Comparison of ENCODE assay signal across 17 mouse cellular contexts in the genomic region with DNA sequence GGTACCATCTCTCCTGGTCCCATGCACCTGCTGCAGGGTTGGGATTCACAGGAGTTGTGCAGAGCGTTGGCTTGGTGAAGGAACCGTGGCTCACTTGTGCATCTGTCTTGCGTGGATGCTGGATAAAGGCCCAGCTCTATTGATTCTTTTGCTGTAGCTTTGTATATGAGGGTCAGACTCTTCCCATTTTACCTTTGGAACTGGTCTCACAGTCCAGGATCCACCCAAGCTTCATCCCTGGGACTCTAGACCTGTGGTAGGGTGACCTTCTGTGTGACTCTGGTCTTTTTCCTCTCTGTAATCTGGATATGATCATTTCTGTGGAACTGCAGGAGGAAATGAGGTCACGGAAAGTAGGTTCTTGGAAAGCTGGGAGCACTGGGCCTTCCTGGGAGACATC.
"Had no signal": no experiment of that assay in that cellular context is flagged by ENCODE, and none has a peak within 500 bp of the region (broad histone marks: within the 10 kb centered on the region; RNA-seq: fewer than 3 reads in every experiment).

No protein-coding gene starts in this region.

- H3K27me3 ChIP-seq: lung, embryonic 15.5 days; megakaryocyte, embryonic 14.5 days; midbrain, embryonic 13.5 days; midbrain, embryonic 15.5 days; neural tube, embryonic 12.5 days; stomach, embryonic 15.5 days had no signal

- H3K4me1 ChIP-seq: lung, embryonic 15.5 days; midbrain, embryonic 13.5 days; midbrain, embryonic 15.5 days; neural tube, embryonic 12.5 days; stomach, embryonic 15.5 days had no signal

- H3K27ac ChIP-seq: lung, embryonic 15.5 days; macrophage; midbrain, embryonic 13.5 days; midbrain, embryonic 15.5 days; neural tube, embryonic 12.5 days; stomach, embryonic 15.5 days; stomach, postnatal 0 days had no signal

- H3K9ac ChIP-seq: lung, embryonic 15.5 days; midbrain, embryonic 13.5 days; midbrain, embryonic 15.5 days; neural tube, embryonic 12.5 days; stomach, embryonic 15.5 days had no signal

- ATAC-seq: lung, postnatal 0 days; midbrain, embryonic 13.5 days; midbrain, embryonic 15.5 days had no signal

- H3K4me2 ChIP-seq: lung, embryonic 15.5 days; midbrain, embryonic 11.5 days; midbrain, embryonic 13.5 days; midbrain, embryonic 15.5 days; neural tube, embryonic 12.5 days; stomach, embryonic 15.5 days had no signal

- H3K4me3 ChIP-seq: lung, embryonic 15.5 days; megakaryocyte, embryonic 14.5 days; midbrain, embryonic 13.5 days; midbrain, embryonic 15.5 days; neural tube, embryonic 12.5 days; stomach, embryonic 15.5 days had no signal

- H3K9me3 ChIP-seq: lung, embryonic 15.5 days; megakaryocyte, embryonic 14.5 days; midbrain, embryonic 13.5 days; midbrain, embryonic 15.5 days; neural tube, embryonic 12.5 days; stomach, embryonic 15.5 days had no signal

- DNase-seq: lung, adult 2 months; lung, postnatal 14 days; lung, postnatal 36 days; right cerebral cortex, postnatal 14 days; thymus, adult 2 months; thymus, postnatal 25 days; thymus, postnatal 4 days had no signal
